Mouse (Mus musculus) MEL (cell line): ENCODE data around the gene Dpf3. TPM values are rescaled to one million over a fixed set of nuclear protein-coding genes. Genes with fewer than 3 reads are reported as not detected.
A peak's percentile ranks its signal among the peaks of the same experiment; 100 is the strongest.

Experiments used
- DNase-seq: peaks from one replicate; pipeline ENCODE4 v3.0.0; 2011; ENCODE audit warnings: low read depth, low spot score
- H3K27ac ChIP-seq: 2 replicates; pipeline ENCODE4 v1.5.1; 2012; ENCODE audit warnings: low read depth, mild to moderate bottlenecking, control low read depth, low read length, moderate library complexity; ENCODE audit not compliant: control insufficient read depth
- H3K27me3 ChIP-seq, 2 experiments: fragments of 150-350 bp in 1 of 2; sonication (generic) in 1 of 2; 2 replicates each; pipeline ENCODE4 v1.6.1; 2012; ENCODE audit warnings: low read length in 2 of 2, mild to moderate bottlenecking in 2 of 2, improper control_type of control experiment in 1 of 2, moderate library complexity in 1 of 2; ENCODE audit not compliant: insufficient read depth in 2 of 2, control insufficient read depth in 1 of 2
- H3K36me3 ChIP-seq, 2 experiments: 2 replicates each; pipeline ENCODE4 v1.6.1; 2012 to 2014; ENCODE audit warnings: low read length in 2 of 2, improper control_type of control experiment in 1 of 2, inconsistent platforms in 1 of 2, mild to moderate bottlenecking in 1 of 2; ENCODE audit not compliant: insufficient read depth in 2 of 2, control insufficient read depth in 1 of 2
- H3K4me1 ChIP-seq, 2 experiments: fragments of 150-350 bp in 1 of 2; sonication (generic) in 1 of 2; 2 replicates each; pipeline ENCODE4 v1.6.1; 2012; ENCODE audit warnings: low read length in 2 of 2, improper control_type of control experiment in 1 of 2, mild to moderate bottlenecking in 1 of 2; ENCODE audit not compliant: insufficient read depth in 2 of 2, control insufficient read depth in 1 of 2
- H3K4me3 ChIP-seq, 2 experiments: fragments of 150-350 bp in 1 of 2; sonication (generic) in 1 of 2; 2 replicates each; pipeline ENCODE4 v1.5.1; 2012; ENCODE audit warnings: low read depth in 2 of 2, low read length in 2 of 2, mild to moderate bottlenecking in 2 of 2, moderate library complexity in 2 of 2, control low read depth in 1 of 2, improper control_type of control experiment in 1 of 2; ENCODE audit not compliant: control insufficient read depth in 1 of 2, insufficient read depth in 1 of 2
- H3K79me2 ChIP-seq: 2 replicates; pipeline ENCODE4 v1.6.1; 2012; ENCODE audit warnings: mild to moderate bottlenecking, low read length, moderate library complexity; ENCODE audit not compliant: control insufficient read depth, poor library complexity, insufficient read depth
- H3K9ac ChIP-seq: 2 replicates; pipeline ENCODE4 v1.6.1; 2012; ENCODE audit warnings: low read depth, mild to moderate bottlenecking, control low read depth, low read length, moderate library complexity; ENCODE audit not compliant: control insufficient read depth, poor library complexity, severe bottlenecking
- H3K9me3 ChIP-seq: fragments of 150-350 bp; sonication (generic); replicated peaks from 2 replicates; pipeline ENCODE4 v1.6.1; 2012; ENCODE audit warnings: mild to moderate bottlenecking, low read length, improper control_type of control experiment, moderate library complexity; ENCODE audit not compliant: insufficient read depth
- CTCF ChIP-seq, 3 experiments: IDR thresholded peaks in 2 of 3; conservative IDR thresholded peaks in 1 of 3; 2 replicates each; pipeline ENCODE4 v1.5.1; 2011 to 2012; ENCODE audit warnings: low read length in 3 of 3, low read depth in 2 of 3, mild to moderate bottlenecking in 2 of 3, improper control_type of control experiment in 1 of 3, inconsistent platforms in 1 of 3, mixed read lengths in 1 of 3, moderate library complexity in 1 of 3; ENCODE audit not compliant: control insufficient read depth in 1 of 3, insufficient read depth in 1 of 3, poor library complexity in 1 of 3, severe bottlenecking in 1 of 3
- GABPA ChIP-seq: IDR thresholded peaks from 2 replicates; pipeline ENCODE4 v1.6.1; 2012; ENCODE audit warnings: low read depth, mild to moderate bottlenecking, inconsistent platforms, low read length, improper control_type of control experiment, moderate library complexity
- GATA1 ChIP-seq: IDR thresholded peaks from 2 replicates; pipeline ENCODE4 v1.6.1; 2011; ENCODE audit warnings: low read depth, low read length, improper control_type of control experiment
- MAFK ChIP-seq: IDR thresholded peaks from 2 replicates; pipeline ENCODE4 v1.6.1; 2011; ENCODE audit warnings: low read depth, mild to moderate bottlenecking, low read length, improper control_type of control experiment, borderline replicate concordance
- MYC ChIP-seq: IDR thresholded peaks from 2 replicates; pipeline ENCODE4 v1.6.1; 2011; ENCODE audit warnings: low read depth, mild to moderate bottlenecking, low read length, improper control_type of control experiment, moderate library complexity
- POLR2AphosphoS2 ChIP-seq: IDR thresholded peaks from 2 replicates; pipeline ENCODE4 v1.6.1; 2011; ENCODE audit warnings: low read length, improper control_type of control experiment
- POLR2AphosphoS5 ChIP-seq: IDR thresholded peaks from 2 replicates; pipeline ENCODE4 v1.6.1; 2012; ENCODE audit warnings: low read depth, borderline replicate concordance, mild to moderate bottlenecking, inconsistent platforms, low read length, moderate library complexity, mixed read lengths
- RAD21 ChIP-seq: IDR thresholded peaks from 2 replicates; pipeline ENCODE4 v1.6.1; 2011; ENCODE audit warnings: mild to moderate bottlenecking, low read depth, low read length, improper control_type of control experiment
- RCOR1 ChIP-seq: IDR thresholded peaks from 2 replicates; pipeline ENCODE4 v1.6.1; 2012; ENCODE audit warnings: low read depth, mild to moderate bottlenecking, inconsistent platforms, low read length, improper control_type of control experiment
- SMC3 ChIP-seq: IDR thresholded peaks from 2 replicates; pipeline ENCODE4 v1.6.1; 2011; ENCODE audit warnings: low read depth, low read length, improper control_type of control experiment
- TAL1 ChIP-seq: IDR thresholded peaks from 2 replicates; pipeline ENCODE4 v1.6.1; 2012; ENCODE audit warnings: mild to moderate bottlenecking, inconsistent platforms, low read length, moderate library complexity, mixed read lengths
- TBP ChIP-seq: IDR thresholded peaks from 2 replicates; pipeline ENCODE4 v1.8.0; 2011; ENCODE audit warnings: low read depth, low read length, improper control_type of control experiment
- USF1 ChIP-seq: IDR thresholded peaks from 2 replicates; pipeline ENCODE4 v1.6.1; 2014; ENCODE audit warnings: low read depth, mild to moderate bottlenecking, inconsistent platforms, low read length, improper control_type of control experiment, moderate library complexity
- USF2 ChIP-seq, 2 experiments: IDR thresholded peaks; 2 replicates each; pipeline ENCODE4 v1.6.1; 2011 to 2012; ENCODE audit warnings: improper control_type of control experiment in 2 of 2, low read length in 2 of 2, borderline replicate concordance in 1 of 2, inconsistent platforms in 1 of 2, low read depth in 1 of 2, mild to moderate bottlenecking in 1 of 2; ENCODE audit not compliant: insufficient read depth in 1 of 2
- polyA plus RNA-seq, 2 experiments: library from polyadenylated mRNA; stranded (reverse) in 1 of 2; unstranded in 1 of 2; fragments of >175 nt in 1 of 2; fragments of >200 nt in 1 of 2; gene quantifications; 2 replicates each; pipeline versions ENCODE4 v1.2.1 to v1.2.4; 2012; ENCODE audit warnings: low replicate concordance in 2 of 2, low read depth in 1 of 2; ENCODE audit not compliant: insufficient read length in 2 of 2, insufficient read depth in 1 of 2, missing spikeins in 1 of 2
- total RNA-seq: library from RNA; depleted of rRNA; stranded (reverse); fragments of 300-350 nt; gene quantifications from 2 replicates; pipeline ENCODE4 v1.2.3, GENCODE M21; 2012

Gene Dpf3
- total and polyA plus RNA-seq, 3 experiments = 4.2 to 6.8 TPM; not detected in 1

- TF ChIP-seq TBP (no peak), SMC3 (peak; percentile 24; the same call in 1 of the 2 replicates), MYC (no peak), USF1 (no peak), CTCF (IDR thresholded peaks at IDR 0.05 in 2 of 3, conservative IDR thresholded peaks at IDR 0.05 in 1 of 3; ENCODE audit: control insufficient read depth in 1 of 3, insufficient read depth in 1 of 3, low read depth in 2 of 3, low read length in 3 of 3, poor library complexity in 1 of 3, severe bottlenecking in 1 of 3) (peak in 2 of 3 experiments; percentile 19 to 25; a peak in 1 of 6 replicates), POLR2AphosphoS2 (no peak), RAD21 (peak; percentile 8), POLR2AphosphoS5 (no peak)
- Histone ChIP-seq H3K9ac (no peak overlapping the region), H3K27me3 (no peaks in the 10 kb centered on the region), H3K9me3 (no peaks in the 10 kb centered on the region), H3K4me1 (no peaks in the 10 kb centered on the region; a peak in 1 of 4 replicates), H3K4me3 (no peak overlapping the region), H3K79me2 (no peaks in the 10 kb centered on the region), H3K36me3 (peaks cover 0 to 2% of the 10 kb centered on the region in 2 experiments; a peak in 1 of 4 replicates), H3K27ac (no peak overlapping the region)
- DNase-seq = no peak
Observed at GRCm38 (mm10) chr12:83320725-83321124, 166.8 kb downstream of the Dpf3 start.

- Histone ChIP-seq H3K4me3 (no peak overlapping the region), H3K9ac (no peak overlapping the region), H3K9me3 (no peaks in the 10 kb centered on the region), H3K4me1 (peaks cover 0 to 7% of the 10 kb centered on the region in 2 experiments; a peak in 2 of 4 replicates), H3K79me2 (no peaks in the 10 kb centered on the region), H3K27me3 (no peaks in the 10 kb centered on the region), H3K27ac (no peak overlapping the region), H3K36me3 (peaks cover 0 to 3% of the 10 kb centered on the region in 2 experiments; a peak in 1 of 4 replicates)
- TF ChIP-seq MAFK (no peak), RAD21 (no peak), TAL1 (no peak), RCOR1 (no peak), GABPA (no peak), GATA1 (no peak), USF2 (IDR thresholded peaks at IDR 0.05; ENCODE audit: borderline replicate concordance in 1 of 2, insufficient read depth in 1 of 2, low read depth in 1 of 2, low read length in 2 of 2) (no peak)
- no peak for DNase-seq
Observed at GRCm38 (mm10) chr12:83317646-83318443, 169.7 kb downstream of the Dpf3 start.
